Mouse (Mus musculus): Measurements from ENCODE around the gene Grin2a.
"Not testable (repeated sequence)": the region's sequence is repeated elsewhere in the genome, so short reads cannot be mapped to it uniquely, and the experiment has no call there.

The Grin2a gene

DNA sequence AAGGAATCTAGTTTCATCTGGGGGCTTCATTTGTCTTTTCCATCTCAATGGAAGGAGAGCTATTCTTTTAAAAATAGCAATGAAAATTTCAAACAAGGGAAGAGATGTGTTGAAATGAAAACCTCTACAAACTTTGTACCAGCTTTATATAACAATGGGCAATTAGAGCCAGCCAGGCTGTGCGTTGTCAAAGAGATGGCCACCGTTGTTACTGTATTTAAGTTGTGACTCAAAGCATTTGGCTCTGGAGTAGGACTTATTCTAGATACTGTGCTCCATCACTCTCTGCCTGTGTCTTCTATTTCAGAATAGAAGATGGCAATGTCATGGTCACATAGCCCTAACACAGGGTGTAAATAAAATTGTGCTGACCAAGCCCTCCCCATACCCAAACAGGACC is 371.0 kb downstream of the Grin2a start:
- no peak for DNase-seq (ENCODE audit: low read depth)

DNA sequence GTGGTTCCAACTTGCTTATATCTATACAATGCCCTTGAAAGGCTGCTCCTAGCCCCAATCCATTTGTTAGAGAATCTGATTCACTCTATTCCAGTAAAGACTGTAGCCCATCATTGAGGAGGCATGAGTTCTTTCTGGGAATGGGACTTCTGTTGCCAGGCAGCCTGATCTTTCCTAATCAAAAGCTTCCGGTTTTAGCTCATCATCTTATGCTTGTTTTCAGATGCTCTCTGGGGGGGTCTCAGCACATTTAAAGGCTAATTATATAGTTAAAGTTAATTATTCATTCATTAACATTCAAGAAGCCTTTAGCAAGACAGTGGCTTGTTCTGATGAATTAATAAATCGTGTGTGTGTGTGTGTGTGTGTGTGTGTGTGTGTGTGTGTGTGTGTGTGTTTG is 377.2 kb downstream of the Grin2a start:
- DNase-seq (ENCODE audit: low read depth) = no peak

DNA sequence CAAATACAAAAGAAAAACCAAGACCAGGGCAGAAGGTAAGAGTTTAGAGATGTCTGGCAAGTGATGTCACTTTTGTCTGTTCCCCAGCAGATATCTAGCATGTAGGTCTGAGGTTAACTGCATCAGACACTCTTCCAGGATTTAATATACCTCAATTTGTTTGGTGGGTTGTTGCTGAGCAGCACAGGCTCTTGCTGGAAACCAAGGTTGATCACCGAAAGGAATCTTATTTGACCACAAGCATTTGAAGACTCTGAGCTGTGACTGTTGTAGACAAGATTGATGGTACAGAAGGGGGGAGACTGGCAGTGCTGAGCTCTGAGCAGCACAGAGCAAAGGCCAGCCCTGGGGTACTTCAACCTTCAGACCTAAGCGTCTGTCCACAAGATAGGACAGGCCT is 378.1 kb downstream of the Grin2a start:
- no peak for DNase-seq (ENCODE audit: low read depth)

DNA sequence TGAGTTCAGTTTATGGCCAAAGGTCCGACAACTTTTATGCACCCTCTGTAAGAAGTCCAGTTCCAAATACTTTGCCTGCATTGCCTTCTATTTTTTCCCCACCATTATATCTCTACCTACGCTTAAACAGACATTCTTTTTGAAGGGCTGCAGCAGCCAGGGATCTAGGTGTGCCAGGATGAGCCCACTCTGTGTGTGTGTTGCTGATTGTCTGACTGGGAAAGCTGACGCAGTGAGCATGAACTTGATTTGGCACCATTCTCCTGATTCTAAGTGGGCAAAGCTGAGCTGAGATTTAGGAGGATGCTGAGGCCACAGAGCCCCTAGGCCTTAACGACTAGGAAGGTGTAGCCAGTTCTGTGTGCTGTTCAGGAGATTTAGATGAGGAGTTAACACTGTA is 378.6 kb downstream of the Grin2a start:
- DNase-seq (ENCODE audit: low read depth) = no peak

DNA sequence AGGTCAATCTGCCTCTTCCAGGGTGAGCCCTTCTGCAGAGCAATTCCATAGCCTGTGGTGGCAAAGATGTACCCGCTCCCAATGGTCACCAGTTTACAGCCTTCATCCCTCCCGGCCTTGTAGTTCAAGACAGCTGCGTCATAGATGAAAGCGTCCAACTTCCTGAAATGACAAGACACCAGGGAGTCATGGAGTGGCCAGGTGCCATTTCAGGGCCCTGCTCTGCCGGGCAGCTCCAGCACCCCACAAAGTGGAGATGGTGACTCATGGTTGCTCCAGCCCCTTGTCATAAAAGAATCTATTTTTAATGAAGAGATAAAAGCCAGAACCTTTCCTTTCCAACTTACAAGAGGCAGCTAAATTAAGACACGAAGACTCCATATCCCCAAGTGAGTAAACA is 382.8 kb downstream of the Grin2a start:
- not testable (repeated sequence) for DNase-seq (ENCODE audit: low read depth)

DNA sequence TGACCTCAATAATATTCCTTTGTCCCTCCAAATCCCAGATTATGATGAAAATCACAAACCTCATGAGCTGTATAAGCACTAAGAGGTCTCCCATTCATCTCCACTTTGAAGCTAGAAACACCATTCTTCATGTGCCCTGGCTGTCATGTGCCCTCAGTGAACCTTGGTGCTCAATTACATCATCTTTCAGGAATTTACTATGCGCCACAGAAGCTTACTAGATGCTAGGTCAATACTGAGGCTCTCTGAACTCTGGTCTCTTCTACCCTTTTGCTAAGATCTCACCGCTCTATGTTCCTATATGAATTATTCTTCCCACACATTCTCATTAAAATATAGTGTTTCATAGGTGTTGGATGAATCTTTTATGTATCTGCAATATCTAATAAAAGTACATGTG is 387.9 kb downstream of the Grin2a start:
- DNase-seq (ENCODE audit: low read depth) = no peak

DNA sequence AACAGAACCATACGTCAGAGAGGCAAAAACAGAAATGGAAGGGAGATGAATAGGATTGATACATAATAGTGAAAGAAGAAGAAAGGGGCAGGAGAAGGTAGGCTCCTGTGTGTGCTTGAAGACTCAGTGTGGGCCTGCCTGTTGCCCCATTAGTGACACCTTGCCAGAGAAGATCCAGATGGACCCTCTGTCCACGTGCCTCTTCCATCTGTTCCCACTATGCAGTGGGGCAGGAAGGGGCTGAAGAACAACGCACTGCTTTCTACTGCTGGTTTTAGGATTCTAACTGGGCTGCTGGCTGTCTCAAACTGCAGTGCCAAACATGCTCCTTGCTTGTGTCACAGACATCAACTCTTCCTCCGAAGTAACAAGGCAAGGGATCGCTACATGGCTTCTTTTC is 391.4 kb downstream of the Grin2a start:
- DNase-seq (ENCODE audit: low read depth) = no peak

DNA sequence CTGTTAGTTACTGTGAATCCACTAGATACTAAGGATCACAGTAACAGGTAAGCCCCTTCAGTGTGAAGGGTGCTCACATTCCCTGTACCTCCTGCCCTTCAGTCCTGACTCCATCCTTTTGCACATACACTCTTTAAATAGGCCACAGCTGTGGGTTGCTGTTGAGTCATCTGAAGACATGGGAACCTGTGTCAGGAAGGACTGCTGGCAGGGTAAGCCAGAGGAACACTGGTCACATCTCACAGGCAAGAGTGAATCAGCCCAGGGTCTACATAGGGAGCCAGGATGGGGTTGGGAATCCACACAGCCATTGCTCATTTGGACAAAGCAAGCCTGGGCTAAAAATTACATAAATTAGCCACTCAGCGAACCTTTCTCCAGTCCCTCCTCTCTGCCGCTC is 392.8 kb downstream of the Grin2a start:
- DNase-seq (ENCODE audit: low read depth) = no peak

DNA sequence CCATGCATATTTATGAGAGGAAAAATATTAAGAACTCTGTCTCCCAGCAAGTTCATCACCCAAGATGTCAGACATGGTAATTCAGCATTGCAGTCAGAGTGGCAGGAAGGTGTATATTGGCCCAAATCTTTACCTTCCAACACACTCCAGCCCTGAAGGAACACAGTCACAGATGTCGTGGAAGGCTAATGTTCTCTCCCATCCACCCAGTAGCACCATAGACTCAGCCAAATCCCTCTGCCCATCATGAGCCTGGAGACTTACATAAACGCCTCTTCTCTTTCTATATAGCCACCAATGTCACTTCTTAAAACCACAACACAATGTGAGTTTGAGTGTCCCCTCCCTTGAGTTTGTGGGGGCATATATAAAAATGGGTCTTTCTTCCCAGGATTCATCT is 406.2 kb downstream of the Grin2a start:
- no peak for DNase-seq (ENCODE audit: low read depth)

DNA sequence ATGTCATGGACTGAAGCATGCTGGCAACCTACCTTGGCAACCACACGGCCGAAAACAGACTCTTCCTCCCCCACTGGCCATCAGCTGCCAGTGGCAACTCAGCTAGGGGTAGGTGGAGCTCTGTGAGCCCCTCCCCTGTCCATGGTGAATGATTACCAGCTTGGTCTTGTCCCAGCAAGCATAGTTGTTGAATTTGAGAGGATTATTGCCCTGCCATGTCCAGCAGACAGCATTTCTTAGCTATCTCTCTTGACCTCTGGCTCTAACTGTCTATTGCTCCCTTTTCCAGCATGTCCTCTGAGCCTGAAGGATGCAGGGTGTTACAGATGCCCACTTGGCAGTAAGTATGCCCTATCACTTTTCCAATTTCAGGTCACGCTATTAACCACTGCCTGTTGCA is 406.9 kb downstream of the Grin2a start:
- DNase-seq (ENCODE audit: low read depth) = no peak

DNA sequence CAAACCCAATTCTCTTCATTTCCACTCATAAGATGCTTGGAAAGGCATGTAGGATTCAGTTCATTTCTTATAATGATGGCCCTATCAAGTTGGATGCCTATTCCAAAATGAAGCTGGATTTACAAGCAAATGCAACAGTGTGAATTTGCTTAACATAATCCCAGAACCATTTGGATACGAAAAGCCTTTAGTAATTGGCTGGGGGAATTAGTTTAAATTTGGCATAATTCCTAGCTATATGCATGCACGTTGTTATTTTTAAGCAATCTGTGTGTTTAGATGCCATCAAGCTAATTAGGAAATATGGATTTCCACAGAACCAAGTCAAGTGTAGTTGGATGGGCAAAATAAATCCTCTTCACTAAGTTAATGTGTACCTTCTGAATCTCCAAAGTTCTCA is 411.4 kb downstream of the Grin2a start:
- DNase-seq (ENCODE audit: low read depth) = no peak

DNA sequence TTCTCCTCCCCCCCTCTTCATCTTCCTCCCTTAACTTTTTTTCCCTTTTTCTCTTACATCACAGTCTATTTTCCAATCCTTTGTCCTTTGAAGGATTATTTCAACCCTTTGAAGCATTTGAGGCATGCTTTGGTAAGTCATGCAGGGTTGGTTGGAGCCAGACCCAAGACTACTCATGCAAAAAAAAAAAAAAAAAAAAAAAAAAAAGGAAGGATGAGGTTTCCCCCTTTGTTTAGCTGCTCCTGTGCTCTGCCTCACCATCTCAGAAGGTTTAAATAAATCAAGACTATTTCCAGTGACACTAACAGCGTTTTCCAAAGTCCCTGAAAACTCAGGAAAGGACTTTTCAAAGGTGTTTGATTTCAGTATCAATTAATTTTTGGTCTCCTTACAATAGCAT is 423.6 kb downstream of the Grin2a start:
- DNase-seq (ENCODE audit: low read depth) = no peak

DNA sequence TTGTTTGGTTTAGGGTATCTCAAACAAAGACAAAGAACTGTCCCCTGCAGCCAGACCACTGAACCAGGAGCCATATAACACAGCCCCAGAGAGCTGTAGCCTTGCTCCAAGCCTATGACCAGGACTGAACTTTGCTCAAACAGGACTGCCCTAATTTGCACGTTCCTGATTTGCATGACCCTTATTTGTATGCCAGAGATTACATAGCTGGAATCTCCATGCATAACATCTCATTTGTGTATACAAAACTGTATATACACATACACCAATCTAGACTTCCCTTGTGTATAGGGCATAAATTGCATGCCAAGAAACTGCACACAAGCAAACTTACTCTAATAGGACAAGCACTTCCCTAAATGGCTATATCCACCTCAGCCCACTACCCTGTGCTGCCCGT is 428.1 kb downstream of the Grin2a start:
- DNase-seq (ENCODE audit: low read depth) = no peak

DNA sequence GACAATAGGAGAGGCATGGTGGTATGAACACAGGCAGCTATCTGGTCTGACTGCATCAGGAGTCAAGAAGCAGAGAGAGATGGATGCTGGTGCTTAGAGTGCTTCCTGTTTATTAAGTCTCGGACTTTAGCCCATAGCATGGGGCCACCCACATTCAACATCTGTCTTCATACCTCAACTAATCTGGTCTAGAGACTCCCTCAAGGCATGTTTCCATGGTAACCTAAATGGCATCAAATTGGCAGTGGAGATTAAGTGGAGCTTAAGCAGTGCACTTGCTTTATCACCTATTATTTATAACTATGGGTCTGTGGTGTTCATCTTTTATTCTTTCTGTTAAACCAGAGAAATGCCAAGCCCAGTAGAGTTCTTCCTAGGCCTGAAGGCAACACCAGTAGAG is 433.5 kb downstream of the Grin2a start:
- no peak for DNase-seq (ENCODE audit: low read depth)

DNA sequence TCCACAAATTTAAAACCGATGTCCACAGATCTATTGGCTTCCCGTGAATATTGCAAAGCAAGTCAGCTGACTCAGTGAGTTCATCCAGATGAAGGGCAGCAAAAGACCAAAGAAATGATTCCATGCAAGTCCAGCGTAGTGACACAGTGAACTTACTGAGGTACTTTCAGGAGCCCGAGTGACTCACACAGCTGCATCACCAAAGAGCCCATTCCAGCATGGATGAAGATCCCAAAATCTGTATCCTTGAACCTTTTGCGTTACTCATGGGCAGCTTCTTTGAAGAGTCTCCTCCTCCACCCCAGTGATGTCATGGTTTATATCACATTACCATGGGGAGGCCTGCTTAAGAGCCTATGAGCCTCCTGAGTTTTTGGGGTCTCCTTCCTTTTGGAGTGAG is 460.2 kb downstream of the Grin2a start:
- no peak for DNase-seq (ENCODE audit: low read depth)

DNA sequence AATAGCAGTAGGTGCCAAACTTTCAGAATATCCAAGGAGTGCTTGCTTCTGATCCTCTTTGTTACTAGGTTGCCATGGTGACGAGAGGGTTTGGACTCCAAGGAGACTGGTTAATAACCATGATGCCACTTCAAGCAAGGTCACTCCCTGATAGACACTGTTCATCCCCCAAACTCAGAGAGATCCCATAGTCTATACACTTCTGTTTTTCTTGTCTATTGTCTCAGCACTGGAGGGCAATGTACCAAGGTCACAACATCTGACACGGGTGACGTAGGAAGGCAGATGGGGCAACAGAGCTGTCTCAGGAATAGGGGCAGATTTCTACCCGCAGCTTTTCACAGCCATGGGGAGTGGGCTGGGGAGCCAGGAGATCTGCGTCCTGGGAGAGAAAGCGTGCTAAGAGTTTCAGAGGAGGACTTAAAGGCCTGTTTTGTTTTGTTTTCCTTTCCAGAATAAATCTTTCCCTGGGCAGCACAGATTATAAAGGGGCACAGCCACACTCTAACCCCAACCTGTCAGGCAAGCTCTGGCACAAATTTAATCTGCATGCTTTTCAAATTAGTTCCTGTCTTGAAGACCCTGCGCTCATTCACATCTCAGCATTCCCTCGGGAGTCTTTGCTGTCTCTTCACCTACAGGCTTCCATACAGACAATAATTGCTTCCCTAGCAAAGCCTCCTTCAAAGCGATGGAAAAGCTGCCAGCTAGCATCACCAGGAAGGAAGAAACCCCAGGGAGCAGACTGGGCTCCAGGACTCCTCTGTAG is 461.6 kb downstream of the Grin2a start:
- no peak for DNase-seq (ENCODE audit: low read depth)

DNA sequence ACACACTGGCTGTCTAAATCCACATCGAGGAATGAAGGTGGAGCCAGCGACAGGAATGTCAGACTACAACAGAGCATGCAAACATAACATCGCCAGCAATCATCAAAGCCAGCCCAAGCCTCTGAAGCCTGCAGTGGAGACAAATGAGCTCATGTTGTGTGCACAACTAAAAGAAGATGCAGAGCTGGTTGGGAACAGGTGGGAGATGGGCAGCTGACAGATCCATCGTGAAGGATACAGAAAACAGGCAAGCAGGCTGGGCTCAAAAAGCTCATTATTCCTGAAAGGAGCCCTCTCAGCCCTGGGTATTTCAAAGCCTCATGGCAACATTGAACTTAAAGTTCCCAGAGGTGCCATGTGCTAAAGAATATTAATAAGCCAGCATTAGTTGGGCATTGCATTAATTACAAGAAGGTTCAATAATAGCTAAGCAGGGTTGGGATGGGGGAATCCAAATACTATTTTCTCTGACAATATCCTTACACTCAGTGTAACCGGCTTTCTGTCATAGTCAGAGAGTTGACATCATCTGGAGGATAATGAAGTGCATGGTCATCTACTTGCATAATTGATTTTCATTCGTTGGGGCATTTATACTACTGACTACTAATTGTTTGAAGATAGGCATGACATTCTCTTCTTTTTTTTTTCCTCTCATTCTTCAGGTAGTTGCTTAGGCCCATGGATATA is 462.4 kb downstream of the Grin2a start:
- no peak for DNase-seq (ENCODE audit: low read depth)

DNA sequence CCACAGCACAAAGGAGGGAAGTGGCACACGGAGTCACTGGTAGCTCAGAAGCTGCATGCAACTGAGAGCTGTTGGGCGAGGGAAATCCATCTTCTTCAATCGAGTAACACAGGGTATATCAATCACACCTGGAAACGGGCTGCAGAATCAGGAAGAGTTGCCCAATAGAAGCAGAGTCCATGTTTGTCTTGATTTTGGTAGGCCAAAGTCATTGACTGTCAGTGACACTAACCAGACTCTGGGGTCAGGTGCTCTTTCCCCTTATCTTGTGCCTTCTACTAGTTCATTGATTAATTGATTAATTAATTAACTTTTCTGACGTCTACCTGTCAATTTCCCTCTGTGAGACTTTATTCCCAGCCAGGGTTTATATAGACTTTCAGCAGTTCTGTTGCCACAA is 468.1 kb downstream of the Grin2a start:
- DNase-seq (ENCODE audit: low read depth) = no peak

DNA sequence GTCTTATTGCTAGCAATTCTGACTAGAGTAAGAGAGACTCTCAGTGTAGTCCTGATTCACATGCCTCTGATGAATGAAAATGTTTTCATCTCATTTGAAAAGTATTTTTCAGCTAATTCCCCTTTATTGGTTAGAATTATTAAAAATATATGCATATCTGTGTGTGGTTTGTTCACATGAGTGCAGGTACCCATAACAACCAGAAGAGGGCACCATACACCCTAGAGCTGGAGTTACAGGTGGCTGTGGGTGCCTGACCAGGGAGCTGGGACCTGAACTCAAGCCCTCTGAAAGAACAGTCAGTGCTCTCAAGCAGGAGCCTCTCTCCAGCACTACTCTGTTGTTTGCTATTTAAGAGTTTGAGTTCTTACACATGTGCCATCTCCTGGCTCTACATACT is 472.0 kb downstream of the Grin2a start:
- DNase-seq (ENCODE audit: low read depth) = no peak

Data from fibroblast of lung, adult 2 months (primary cell).